Mouse (Mus musculus): ENCODE results near the gene Asic2. TPM values are rescaled to one million over a fixed set of nuclear protein-coding genes. Genes with fewer than 3 reads are reported as not detected.

The Asic2 gene
- polyA plus RNA-seq, 1 experiment from 2014 or later: 0.35 TPM

- Histone ChIP-seq H3K9ac (no peak overlapping the region), H3K4me1 (peaks cover 7% of the 10 kb centered on the region; the same call in 1 of the 2 replicates), H3K27me3 (no peaks in the 10 kb centered on the region), H3K4me2 (replicated peaks) (no peak overlapping the region), H3K4me3 (replicated peaks) (no peak overlapping the region), H3K36me3 (no peaks in the 10 kb centered on the region), H3K27ac (replicated peaks) (peak overlapping the region; percentile 55; the same call in 1 of the 2 replicates), H3K9me3 (replicated peaks) (no peaks in the 10 kb centered on the region)
- ATAC-seq (ENCODE audit: insufficient number of reproducible peaks, low FRiP score, low TSS enrichment, low read depth): no peak
- WGBS: 34% methylated on average over 4 of the region's 4 CpGs
Observed at GRCm38 (mm10) chr11:81714801-81715200, 253.5 kb downstream of the Asic2 start.

GRCm38 (mm10) chr11:81706996-81707395 lies 261.3 kb downstream of the Asic2 start:
- Histone ChIP-seq H3K4me1 (no peaks in the 10 kb centered on the region), H3K36me3 (no peaks in the 10 kb centered on the region), H3K27me3 (no peaks in the 10 kb centered on the region), H3K4me3 (replicated peaks) (no peak overlapping the region), H3K4me2 (replicated peaks) (no peak overlapping the region), H3K9ac (no peak overlapping the region), H3K27ac (replicated peaks) (no peak overlapping the region), H3K9me3 (replicated peaks) (no peaks in the 10 kb centered on the region)
- WGBS: 80% methylated on average over 5 of the region's 5 CpGs
- ATAC-seq (ENCODE audit: insufficient number of reproducible peaks, low FRiP score, low TSS enrichment, low read depth): no peak

DNA sequence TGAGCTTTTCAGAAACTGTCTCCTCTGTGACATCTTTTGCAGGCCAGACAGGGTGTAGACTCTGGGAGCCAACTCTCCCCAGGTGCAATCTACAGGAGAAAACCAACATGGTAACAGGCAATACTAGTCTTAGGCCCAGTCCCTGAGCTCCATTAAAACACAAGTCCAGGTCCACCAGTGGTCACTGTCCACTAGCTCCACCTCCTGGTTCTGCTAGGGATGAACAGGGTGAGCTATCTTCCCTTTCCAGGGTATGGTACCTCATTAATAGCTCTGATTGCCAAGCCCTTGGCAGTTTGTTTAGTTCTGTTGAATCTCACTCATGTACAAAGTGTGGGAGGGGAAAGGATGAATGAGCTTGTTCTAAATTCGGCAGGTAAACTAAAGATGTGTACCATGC lies 270.2 kb downstream of the Asic2 start:
- Histone ChIP-seq H3K4me3 (replicated peaks) (no peak overlapping the region), H3K4me1 (no peaks in the 10 kb centered on the region), H3K27me3 (0 out of 2 replicates have a peak, but pooled peaks cover 5% of the 10 kb centered on the region), H3K9me3 (replicated peaks) (no peaks in the 10 kb centered on the region), H3K36me3 (no peaks in the 10 kb centered on the region), H3K4me2 (replicated peaks) (no peak overlapping the region), H3K9ac (no peak overlapping the region), H3K27ac (replicated peaks) (no peak overlapping the region)
- no peak for ATAC-seq (ENCODE audit: insufficient number of reproducible peaks, low FRiP score, low TSS enrichment, low read depth)
- WGBS: 78% methylated on average over 1 of the region's 1 CpGs

DNA sequence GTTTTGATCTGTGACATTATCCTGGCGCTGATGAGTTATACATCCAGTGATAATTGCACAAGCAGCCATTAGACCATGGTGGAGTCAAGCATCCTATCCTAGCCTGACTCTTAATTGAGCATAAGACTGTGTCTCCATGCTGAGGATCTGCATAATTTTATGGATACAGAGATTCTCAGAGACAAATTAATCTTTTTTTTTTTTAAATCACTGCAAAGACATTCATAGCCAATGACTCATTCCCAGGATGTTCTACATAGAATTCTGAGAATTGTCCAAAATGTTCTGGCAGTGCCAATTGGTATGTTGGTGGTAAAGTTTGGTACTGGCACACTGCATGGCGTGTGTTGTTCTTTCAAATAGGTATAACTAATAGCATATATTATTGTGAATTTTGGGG lies 272.8 kb downstream of the Asic2 start:
- no peak overlapping the region for H3K4me2 ChIP-seq (replicated peaks)
- no peaks in the 10 kb centered on the region for H3K4me1 ChIP-seq
- no peak overlapping the region for H3K27ac ChIP-seq (replicated peaks)
- no peak overlapping the region for H3K4me3 ChIP-seq (replicated peaks)
- no peak for ATAC-seq (ENCODE audit: insufficient number of reproducible peaks, low FRiP score, low TSS enrichment, low read depth)
- WGBS: 85% methylated on average over 2 of the region's 2 CpGs
- H3K9ac ChIP-seq: no peak overlapping the region
- 0 out of 2 replicates have a peak, but pooled peaks cover 5% of the 10 kb centered on the region for H3K27me3 ChIP-seq
- H3K36me3 ChIP-seq: no peaks in the 10 kb centered on the region
- no peaks in the 10 kb centered on the region for H3K9me3 ChIP-seq (replicated peaks)

- H3K9ac ChIP-seq: no peak overlapping the region
- no peaks in the 10 kb centered on the region for H3K36me3 ChIP-seq
- H3K27ac ChIP-seq (replicated peaks): no peak overlapping the region
- no peak for ATAC-seq (ENCODE audit: insufficient number of reproducible peaks, low FRiP score, low TSS enrichment, low read depth)
- no peak overlapping the region for H3K4me2 ChIP-seq (replicated peaks)
- no peaks in the 10 kb centered on the region for H3K27me3 ChIP-seq
- no peak overlapping the region for H3K4me3 ChIP-seq (replicated peaks)
- no peaks in the 10 kb centered on the region for H3K4me1 ChIP-seq
- WGBS: 66% methylated on average over 2 of the region's 2 CpGs
- no peaks in the 10 kb centered on the region for H3K9me3 ChIP-seq (replicated peaks)
Observed at GRCm38 (mm10) chr11:81680511-81680910, 287.7 kb downstream of the Asic2 start.

- no peaks in the 10 kb centered on the region for H3K27me3 ChIP-seq
- no peaks in the 10 kb centered on the region for H3K36me3 ChIP-seq
- H3K27ac ChIP-seq (replicated peaks): no peak overlapping the region
- ATAC-seq (ENCODE audit: insufficient number of reproducible peaks, low FRiP score, low TSS enrichment, low read depth): no peak
- H3K4me1 ChIP-seq: no peaks in the 10 kb centered on the region
- H3K9me3 ChIP-seq (replicated peaks): no peaks in the 10 kb centered on the region
- no peak overlapping the region for H3K4me2 ChIP-seq (replicated peaks)
- no peak overlapping the region for H3K9ac ChIP-seq
- no peak overlapping the region for H3K4me3 ChIP-seq (replicated peaks)
Observed at GRCm38 (mm10) chr11:81671724-81672123, 296.5 kb downstream of the Asic2 start.

DNA sequence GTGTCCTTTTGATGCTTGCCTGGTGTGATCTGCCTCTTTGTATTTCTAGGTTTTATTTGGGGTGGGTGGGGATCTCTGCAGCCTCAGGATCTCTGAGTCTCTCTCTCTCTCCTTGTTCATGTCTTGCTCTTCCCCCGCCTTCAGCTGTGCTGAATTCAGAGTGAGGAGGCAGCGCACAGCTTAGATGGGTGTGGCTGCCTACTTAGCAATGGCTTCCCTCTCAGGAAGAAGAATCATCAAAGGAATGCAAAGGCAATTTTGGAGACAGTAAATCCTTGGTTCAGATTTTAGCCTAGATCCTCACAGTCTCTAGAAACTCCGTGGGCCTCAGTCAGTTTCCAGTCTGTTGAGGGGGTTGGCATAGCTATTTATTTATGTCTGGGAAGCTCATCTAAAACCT lies 297.8 kb downstream of the Asic2 start:
- Histone ChIP-seq H3K4me1 (no peaks in the 10 kb centered on the region), H3K4me2 (replicated peaks) (no peak overlapping the region), H3K27me3 (no peaks in the 10 kb centered on the region), H3K27ac (replicated peaks) (no peak overlapping the region), H3K4me3 (replicated peaks) (no peak overlapping the region), H3K9me3 (replicated peaks) (no peaks in the 10 kb centered on the region), H3K9ac (no peak overlapping the region), H3K36me3 (no peaks in the 10 kb centered on the region)
- WGBS: 38% methylated on average over 3 of the region's 3 CpGs
- no peak for ATAC-seq (ENCODE audit: insufficient number of reproducible peaks, low FRiP score, low TSS enrichment, low read depth)

- 32% methylated on average over 1 of the region's 1 CpGs for WGBS
- H3K27me3 ChIP-seq: no peaks in the 10 kb centered on the region
- H3K36me3 ChIP-seq: no peaks in the 10 kb centered on the region
- H3K9me3 ChIP-seq (replicated peaks): no peaks in the 10 kb centered on the region
- H3K27ac ChIP-seq (replicated peaks): no peak overlapping the region
- no peak overlapping the region for H3K4me3 ChIP-seq (replicated peaks)
- no peak for ATAC-seq (ENCODE audit: insufficient number of reproducible peaks, low FRiP score, low TSS enrichment, low read depth)
- H3K4me2 ChIP-seq (replicated peaks): no peak overlapping the region
- H3K4me1 ChIP-seq: no peaks in the 10 kb centered on the region
- H3K9ac ChIP-seq: no peak overlapping the region
Observed at GRCm38 (mm10) chr11:81658850-81659249, 309.4 kb downstream of the Asic2 start.

- Histone ChIP-seq H3K9ac (no peak overlapping the region), H3K4me1 (no peaks in the 10 kb centered on the region), H3K4me2 (replicated peaks) (no peak overlapping the region), H3K36me3 (no peaks in the 10 kb centered on the region), H3K27me3 (0 out of 2 replicates have a peak, but pooled peaks cover 6% of the 10 kb centered on the region), H3K27ac (replicated peaks) (no peak overlapping the region), H3K9me3 (replicated peaks) (no peaks in the 10 kb centered on the region), H3K4me3 (replicated peaks) (no peak overlapping the region)
- WGBS: 51% methylated on average over 2 of the region's 2 CpGs
- no peak for ATAC-seq (ENCODE audit: insufficient number of reproducible peaks, low FRiP score, low TSS enrichment, low read depth)
Observed at GRCm38 (mm10) chr11:81657121-81657520, 311.1 kb downstream of the Asic2 start.

DNA sequence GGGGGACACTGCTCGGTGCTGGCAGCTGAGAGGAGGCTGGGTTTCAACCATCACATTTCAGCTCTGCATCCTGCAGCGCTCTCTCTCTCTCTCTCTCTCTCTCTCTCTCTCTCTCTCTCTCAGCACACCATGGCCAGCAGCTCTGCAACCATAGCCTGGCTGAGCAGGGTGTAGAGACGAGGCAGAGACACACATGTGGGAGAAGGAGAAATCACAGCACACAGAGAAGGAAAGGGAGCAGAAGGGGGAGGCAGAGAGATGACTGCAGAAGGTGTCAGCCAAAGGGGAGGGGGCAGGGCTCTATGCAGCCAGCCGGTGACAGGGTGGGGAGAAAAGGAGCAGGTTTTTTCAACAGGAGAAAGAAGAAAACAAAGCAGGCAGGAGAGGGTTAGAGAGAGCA lies 320.4 kb downstream of the Asic2 start:
- H3K9me3 ChIP-seq (replicated peaks): no peaks in the 10 kb centered on the region
- no peak overlapping the region for H3K4me2 ChIP-seq (replicated peaks)
- no peak overlapping the region for H3K9ac ChIP-seq
- no peaks in the 10 kb centered on the region for H3K27me3 ChIP-seq
- no peak for ATAC-seq (ENCODE audit: insufficient number of reproducible peaks, low FRiP score, low TSS enrichment, low read depth)
- no peaks in the 10 kb centered on the region for H3K36me3 ChIP-seq
- H3K4me1 ChIP-seq: no peaks in the 10 kb centered on the region
- H3K4me3 ChIP-seq (replicated peaks): no peak overlapping the region
- no peak overlapping the region for H3K27ac ChIP-seq (replicated peaks)
- WGBS: 35% methylated on average over 4 of the region's 4 CpGs

DNA sequence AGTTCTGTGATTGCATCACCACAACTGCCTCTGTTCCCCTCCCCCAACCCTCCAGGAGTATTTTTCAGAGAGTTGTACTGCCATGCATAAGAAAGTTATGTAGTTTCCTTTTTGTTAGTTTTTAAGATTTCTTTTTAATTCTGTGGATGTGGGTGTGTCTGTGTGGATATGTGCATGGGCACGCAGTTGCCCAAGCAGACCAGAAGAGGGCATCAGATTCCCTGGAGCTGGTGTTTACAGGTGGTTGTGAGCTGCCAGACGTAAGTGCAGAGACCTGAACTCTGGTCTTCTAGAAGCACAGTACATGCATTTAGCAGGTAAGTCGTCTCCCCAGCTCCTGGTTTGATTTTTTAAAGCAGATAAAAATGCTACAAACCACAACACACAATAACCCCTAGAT lies 322.7 kb downstream of the Asic2 start:
- no peaks in the 10 kb centered on the region for H3K27me3 ChIP-seq
- no peak overlapping the region for H3K27ac ChIP-seq (replicated peaks)
- no peak for ATAC-seq (ENCODE audit: insufficient number of reproducible peaks, low FRiP score, low TSS enrichment, low read depth)
- H3K4me2 ChIP-seq (replicated peaks): no peak overlapping the region
- 80% methylated on average over 3 of the region's 3 CpGs for WGBS
- H3K4me3 ChIP-seq (replicated peaks): no peak overlapping the region
- no peaks in the 10 kb centered on the region for H3K9me3 ChIP-seq (replicated peaks)
- H3K9ac ChIP-seq: no peak overlapping the region
- H3K36me3 ChIP-seq: no peaks in the 10 kb centered on the region
- no peaks in the 10 kb centered on the region for H3K4me1 ChIP-seq

DNA sequence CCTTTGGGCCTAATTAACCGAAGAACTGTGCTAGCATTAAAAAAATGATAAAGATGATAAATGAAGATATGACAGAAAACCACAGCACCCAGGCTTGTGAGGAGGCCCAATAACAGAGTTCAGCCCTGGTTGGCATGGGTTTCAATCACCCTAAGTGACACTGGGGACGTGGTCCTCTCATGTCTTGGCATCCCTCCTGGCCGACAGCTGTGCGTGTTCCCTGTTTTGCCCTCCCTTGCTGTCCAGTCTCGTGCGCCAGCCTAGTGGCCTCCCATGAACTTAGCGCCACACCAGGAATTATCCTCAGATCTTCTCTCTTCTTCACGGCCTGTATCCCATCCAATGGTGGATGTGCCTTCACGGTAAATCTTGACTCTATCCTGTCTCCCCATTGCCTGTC lies 331.9 kb downstream of the Asic2 start:
- 88% methylated on average over 9 of the region's 9 CpGs for WGBS
- H3K4me3 ChIP-seq (replicated peaks): no peak overlapping the region
- H3K9ac ChIP-seq: no peak overlapping the region
- no peak for ATAC-seq (ENCODE audit: insufficient number of reproducible peaks, low FRiP score, low TSS enrichment, low read depth)
- H3K27ac ChIP-seq (replicated peaks): no peak overlapping the region
- no peaks in the 10 kb centered on the region for H3K9me3 ChIP-seq (replicated peaks)
- 0 out of 2 replicates have a peak, but pooled peaks cover 5% of the 10 kb centered on the region for H3K4me1 ChIP-seq
- no peak overlapping the region for H3K4me2 ChIP-seq (replicated peaks)
- no peaks in the 10 kb centered on the region for H3K27me3 ChIP-seq
- H3K36me3 ChIP-seq: no peaks in the 10 kb centered on the region
